Mouse (Mus musculus) heart, embryonic 14.5 days (tissue): Measurements from ENCODE around the gene Mgrn1. TPM values are rescaled to one million over a fixed set of nuclear protein-coding genes. Genes with fewer than 3 reads are reported as not detected.
A peak's percentile ranks its signal among the peaks of the same experiment; 100 is the strongest.

Source experiments
- ATAC-seq: fragments of 200-750 bp; cut with Nextera tagmentation; 2 replicates; pipeline ENCODE4 v1.8.0; 2017; ENCODE audit warnings: low read depth, moderate TSS enrichment; ENCODE audit not compliant: insufficient number of reproducible peaks, insufficient read depth, low FRiP score
- H3K27ac ChIP-seq, 2 experiments: fragments of 200-500 bp in 1 of 2; fragments of 300-500 bp in 1 of 2; sonication (generic) in 1 of 2; replicated peaks in 1 of 2; 2 replicates each; pipeline ENCODE4 v1.5.1; 2012 to 2014; ENCODE audit warnings: low read depth in 2 of 2, low read length in 2 of 2, control low read depth in 1 of 2, mild to moderate bottlenecking in 1 of 2, mixed read lengths in 1 of 2; ENCODE audit not compliant: control insufficient read depth in 1 of 2, insufficient read depth in 1 of 2
- H3K27me3 ChIP-seq: fragments of 300-500 bp; sonication (generic); 2 replicates; pipeline ENCODE4 v1.6.1; 2014; ENCODE audit warnings: mild to moderate bottlenecking, low read length, control low read depth; ENCODE audit not compliant: control insufficient read depth, insufficient read depth
- H3K36me3 ChIP-seq: fragments of 300-500 bp; sonication (generic); 2 replicates; pipeline ENCODE4 v1.6.1; 2014; ENCODE audit warnings: mild to moderate bottlenecking, control low read depth, low read length, mixed read lengths; ENCODE audit not compliant: control insufficient read depth, insufficient read depth
- H3K4me1 ChIP-seq, 2 experiments: fragments of 200-500 bp in 1 of 2; fragments of 300-500 bp in 1 of 2; sonication (generic) in 1 of 2; 2 replicates each; pipeline ENCODE4 v1.6.1; 2012 to 2014; ENCODE audit warnings: low read length in 2 of 2, control low read depth in 1 of 2, mixed read lengths in 1 of 2; ENCODE audit not compliant: control insufficient read depth in 2 of 2, insufficient read depth in 2 of 2
- H3K4me2 ChIP-seq: fragments of 300-500 bp; sonication (generic); 2 replicates; pipeline ENCODE4 v1.6.1; 2014; ENCODE audit warnings: mild to moderate bottlenecking, low read length
- H3K4me3 ChIP-seq, 2 experiments: fragments of 200-500 bp in 1 of 2; fragments of 300-500 bp in 1 of 2; sonication (generic) in 1 of 2; 2 replicates each; pipeline ENCODE4 v1.5.1; 2012 to 2014; ENCODE audit warnings: low read length in 2 of 2, mild to moderate bottlenecking in 2 of 2, control low read depth in 1 of 2, low read depth in 1 of 2, moderate library complexity in 1 of 2; ENCODE audit not compliant: control insufficient read depth in 1 of 2, insufficient read depth in 1 of 2
- H3K9ac ChIP-seq: fragments of 300-500 bp; sonication (generic); 2 replicates; pipeline ENCODE4 v1.6.1; 2014; ENCODE audit warnings: mild to moderate bottlenecking, low read length
- H3K9me3 ChIP-seq: fragments of 300-500 bp; sonication (generic); 2 replicates; pipeline ENCODE4 v1.6.1; 2016; ENCODE audit warnings: low read length, control low read depth; ENCODE audit not compliant: control insufficient read depth
- WGBS: fragments of 180-500 bp; shearing (Covaris S2); extraction: QIAGEN DNeasy Blood & Tissue Kit; methylation state at CpG from one replicate; pipeline ENCODE4 v1.1.7; 2014; 5-methylcytosine and 5-hydroxymethylcytosine counted together
- polyA plus RNA-seq: library from polyadenylated mRNA; unstranded; fragments of >200 nt; fragmentation: Nextera tagmentation; extraction: Ambion mirVana; gene quantifications from 2 replicates; pipeline ENCODE4 v1.2.1, GENCODE M21; 2014

Gene Mgrn1
- polyA plus RNA-seq, 1 experiment from 2014 or later = 115 TPM

DNA sequence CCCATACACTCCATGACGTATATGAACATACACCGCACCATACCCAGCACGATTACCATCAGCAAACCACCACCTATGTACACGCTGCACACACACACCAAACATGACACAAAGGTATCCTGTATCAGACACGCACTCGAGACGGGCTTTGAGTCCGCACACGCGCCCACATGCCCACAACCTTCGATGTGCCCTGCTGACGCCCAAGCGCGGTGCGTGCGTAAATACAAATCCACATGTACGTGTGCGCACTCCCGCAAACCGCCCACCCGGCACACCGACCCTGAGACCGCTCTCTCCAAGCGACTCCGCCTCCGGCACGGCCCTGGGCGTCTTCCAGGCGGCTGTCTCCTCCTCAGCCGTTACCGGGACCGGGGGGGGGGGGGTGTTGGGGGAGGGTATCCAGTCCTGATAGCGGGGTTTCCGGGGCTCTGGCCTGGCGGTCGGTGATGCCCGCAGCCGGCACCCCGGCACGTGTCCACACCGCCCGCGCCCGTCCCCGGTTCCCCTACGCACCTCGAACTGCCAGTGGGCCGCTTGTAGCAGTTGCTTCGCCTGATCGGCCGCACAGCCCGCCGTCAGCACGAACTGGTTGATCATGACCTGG lies 6.8 kb upstream of the Mgrn1 start:
- peak overlapping the region; percentile 94 for H3K9ac ChIP-seq
- peak; percentile 5; the same call in 1 of the 2 replicates for ATAC-seq
- peak overlapping the region; percentile 91 to 97 for H3K4me3 ChIP-seq
- H3K27me3 ChIP-seq = no peaks in the 10 kb centered on the region
- under 1% methylated on average over 52 of the region's 54 CpGs for WGBS
- H3K27ac ChIP-seq = peak overlapping the region; percentile 99 to 100
- H3K9me3 ChIP-seq = no peaks in the 10 kb centered on the region
- H3K36me3 ChIP-seq = peaks cover 18% of the 10 kb centered on the region
- H3K4me2 ChIP-seq = peak overlapping the region; percentile 76
- H3K4me1 ChIP-seq = peaks cover 17 to 43% of the 10 kb centered on the region in 2 experiments

DNA sequence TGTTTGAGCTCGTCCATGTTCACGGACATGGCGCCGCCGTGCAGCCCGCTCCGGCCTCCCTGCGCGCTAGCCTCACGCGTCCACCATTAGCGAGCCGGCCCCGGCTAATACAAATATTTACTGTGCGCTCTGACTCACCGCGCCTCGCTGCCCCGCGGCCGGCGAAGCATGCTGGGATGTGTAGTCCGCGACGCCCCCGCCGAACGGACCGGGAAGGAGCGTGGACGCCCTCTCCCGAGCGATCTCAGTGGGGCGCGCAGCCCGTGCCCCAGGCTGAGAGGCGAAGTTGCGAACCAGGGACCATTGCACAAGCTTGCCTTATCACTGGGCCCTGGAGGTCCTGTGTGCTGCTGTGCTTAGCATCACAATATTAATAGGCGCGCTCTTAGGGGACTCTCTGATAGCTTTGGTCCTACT lies 6.3 kb upstream of the Mgrn1 start:
- Histone ChIP-seq H3K36me3 (peaks cover 13% of the 10 kb centered on the region), H3K4me2 (peak overlapping the region; percentile 76), H3K9me3 (no peaks in the 10 kb centered on the region), H3K4me1 (peaks cover 17 to 43% of the 10 kb centered on the region in 2 experiments), H3K27ac (peak overlapping the region; percentile 99 to 100), H3K27me3 (no peaks in the 10 kb centered on the region), H3K9ac (peak overlapping the region; percentile 94), H3K4me3 (peak overlapping the region; percentile 91 to 97)
- under 1% methylated on average over 40 of the region's 40 CpGs for WGBS
- ATAC-seq = peak; percentile 70

DNA sequence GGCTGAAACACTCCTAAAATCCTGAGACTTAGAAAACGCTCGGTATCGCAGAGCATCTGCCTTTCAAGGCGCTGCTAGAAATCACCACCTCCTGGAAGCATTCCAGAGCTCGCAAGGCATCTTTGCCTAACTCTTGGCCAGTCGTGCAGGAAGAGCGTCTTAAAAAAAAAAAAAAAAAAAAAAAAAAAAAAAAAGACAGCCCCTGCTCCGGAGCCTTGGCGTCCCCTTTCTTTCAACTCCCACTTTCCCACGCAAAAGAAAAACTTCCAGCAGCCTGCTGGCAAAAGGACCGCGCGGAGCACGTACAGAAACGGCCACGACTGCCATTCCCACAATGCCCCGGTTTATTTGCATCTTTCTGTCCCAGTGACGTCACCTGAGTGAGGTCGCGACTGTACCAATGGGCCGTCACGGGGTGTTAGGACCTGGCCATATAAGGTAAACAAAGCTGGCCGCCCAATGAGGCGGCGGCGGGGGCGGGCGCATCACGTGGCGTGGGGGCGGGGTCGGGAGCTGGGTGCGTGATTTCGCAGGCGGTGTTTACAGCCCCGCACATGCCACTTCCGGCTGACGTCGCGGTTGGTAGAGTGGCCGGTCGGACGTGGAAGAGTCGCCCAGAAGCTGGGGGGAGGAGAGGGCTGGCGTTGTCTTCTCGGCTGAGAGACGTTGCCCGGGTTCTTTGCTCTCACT lies 5.8 kb upstream of the Mgrn1 start, which contains the start of gene Ubald1:
TSS of gene Ubald1 (minus strand) at position 180 of the 690 bp plus-strand sequence.
- Histone ChIP-seq H3K4me3 (peak within 1 kb of the TSS; percentile 91 to 97), H3K36me3 (peaks cover 7% of the 10 kb centered on the region), H3K4me1 (peaks cover 17 to 41% of the 10 kb centered on the region in 2 experiments), H3K27ac (peak within 1 kb of the TSS; percentile 99 to 100), H3K4me2 (peak within 1 kb of the TSS; percentile 92), H3K27me3 (no peaks in the 10 kb centered on the region), H3K9ac (peak within 1 kb of the TSS; percentile 96), H3K9me3 (no peaks in the 10 kb centered on the region)
- WGBS = under 1% methylated on average over 48 of the region's 48 CpGs
- peak; percentile 88 for ATAC-seq

DNA sequence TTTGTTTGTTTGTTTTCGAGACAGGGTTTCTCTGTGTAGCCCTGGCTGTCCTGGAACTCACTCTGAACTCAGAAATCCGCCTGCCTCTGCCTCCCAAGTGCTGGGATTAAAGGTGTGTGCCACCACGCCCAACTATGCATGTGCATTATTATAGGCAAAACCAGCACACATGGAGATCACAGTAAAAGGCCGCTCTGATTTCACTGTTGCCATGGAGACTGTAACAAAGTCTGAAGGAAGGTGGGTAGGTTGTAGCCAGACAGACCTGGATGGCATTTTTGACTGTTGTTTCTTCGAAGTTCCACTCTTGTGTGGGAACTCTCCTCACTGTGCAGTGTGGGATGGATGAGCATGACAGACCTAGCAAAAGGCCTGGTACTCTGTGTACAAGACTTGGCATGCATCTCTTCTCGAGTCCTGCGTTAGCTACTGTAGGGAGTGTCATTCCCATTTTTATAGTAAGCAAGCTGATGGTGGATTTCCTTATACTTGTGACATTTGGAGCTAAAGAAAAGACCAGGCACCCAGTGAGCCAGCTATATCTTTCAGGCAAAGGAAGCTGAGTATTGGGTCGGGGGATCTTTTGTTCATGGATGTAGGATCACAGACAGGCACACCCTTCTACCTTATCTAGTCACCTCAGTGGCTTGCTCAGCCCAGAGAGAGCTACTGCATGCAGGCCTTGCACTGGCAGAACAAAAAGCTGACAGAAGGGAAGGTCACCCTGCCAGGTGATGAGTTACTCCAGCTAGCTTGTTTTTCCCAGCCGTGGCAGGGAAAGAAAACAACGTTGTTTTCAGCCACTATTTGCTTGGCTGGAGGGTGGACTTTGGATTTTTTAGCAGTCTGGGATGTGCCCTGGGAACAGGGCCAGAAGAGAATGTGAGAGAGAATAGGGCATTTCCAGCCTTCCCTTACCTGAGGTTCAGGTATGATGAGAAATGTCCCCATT lies 4.4 kb upstream of the Mgrn1 start:
- Histone ChIP-seq H3K36me3 (no peaks in the 10 kb centered on the region; the same call in 1 of the 2 replicates), H3K4me3 (peak overlapping the region; percentile 91 to 92; a peak in 3 of 4 replicates), H3K4me1 (peaks cover 7 to 30% of the 10 kb centered on the region in 2 experiments), H3K27ac (peak overlapping the region; percentile 98 to 99; a peak in 3 of 4 replicates), H3K9ac (peak overlapping the region; percentile 96), H3K9me3 (no peaks in the 10 kb centered on the region), H3K4me2 (peak overlapping the region; percentile 92), H3K27me3 (no peaks in the 10 kb centered on the region)
- no peak for ATAC-seq
- 77% methylated on average over 10 of the region's 10 CpGs for WGBS

DNA sequence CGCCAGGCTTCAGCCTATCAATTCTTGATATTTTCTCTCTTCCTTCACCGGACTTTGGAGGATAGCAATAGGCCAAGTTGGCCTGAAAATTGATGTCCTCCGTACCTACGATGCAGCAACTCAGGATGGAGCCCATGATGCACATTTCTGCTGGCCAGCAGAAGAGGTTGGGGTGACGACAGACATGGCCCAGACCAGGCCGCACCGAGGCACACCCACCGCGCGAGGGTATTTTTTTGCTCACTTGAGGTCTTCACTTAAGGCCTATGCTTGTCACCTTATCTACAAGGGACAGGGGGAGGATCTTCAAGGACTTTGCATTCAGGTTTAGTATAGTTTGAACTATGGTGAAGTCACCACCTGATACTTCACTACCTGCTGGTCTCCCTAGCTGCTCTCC lies 1.1 kb upstream of the Mgrn1 start:
- Histone ChIP-seq H3K27me3 (no peaks in the 10 kb centered on the region), H3K9me3 (no peaks in the 10 kb centered on the region), H3K9ac (no peak overlapping the region), H3K4me1 (peaks cover 9 to 37% of the 10 kb centered on the region in 2 experiments), H3K4me2 (peak overlapping the region; percentile 74; the same call in 1 of the 2 replicates), H3K36me3 (no peaks in the 10 kb centered on the region), H3K4me3 (no peak overlapping the region), H3K27ac (no peak overlapping the region; a peak in 1 of 4 replicates)
- ATAC-seq = no peak
- WGBS = 58% methylated on average over 10 of the region's 10 CpGs

DNA sequence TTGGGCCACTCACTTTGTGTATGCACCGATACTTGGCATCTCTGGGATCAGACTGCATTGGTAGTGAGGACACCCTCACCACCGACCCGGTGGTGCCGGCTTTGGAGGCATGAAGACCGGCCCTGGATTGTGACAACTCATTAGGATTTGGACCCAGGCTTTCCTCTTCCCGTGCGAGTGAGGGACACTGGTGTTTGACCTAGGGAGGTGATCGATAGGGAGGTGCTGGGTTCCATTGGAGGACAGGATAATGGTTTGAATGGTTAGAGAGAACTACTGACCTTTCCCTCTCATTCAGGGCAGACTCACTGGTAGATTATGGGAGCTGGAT lies 606 bp downstream of the Mgrn1 start:
- Histone ChIP-seq H3K9ac (peak overlapping the region; percentile 98), H3K9me3 (no peaks in the 10 kb centered on the region), H3K36me3 (no peaks in the 10 kb centered on the region), H3K4me3 (peak overlapping the region; percentile 80 to 84), H3K4me1 (peaks cover 12 to 49% of the 10 kb centered on the region in 2 experiments), H3K27ac (peak overlapping the region; percentile 83 to 90), H3K4me2 (peak overlapping the region; percentile 74), H3K27me3 (no peaks in the 10 kb centered on the region)
- ATAC-seq = no peak
- 0% methylated on average over 8 of the region's 8 CpGs for WGBS

DNA sequence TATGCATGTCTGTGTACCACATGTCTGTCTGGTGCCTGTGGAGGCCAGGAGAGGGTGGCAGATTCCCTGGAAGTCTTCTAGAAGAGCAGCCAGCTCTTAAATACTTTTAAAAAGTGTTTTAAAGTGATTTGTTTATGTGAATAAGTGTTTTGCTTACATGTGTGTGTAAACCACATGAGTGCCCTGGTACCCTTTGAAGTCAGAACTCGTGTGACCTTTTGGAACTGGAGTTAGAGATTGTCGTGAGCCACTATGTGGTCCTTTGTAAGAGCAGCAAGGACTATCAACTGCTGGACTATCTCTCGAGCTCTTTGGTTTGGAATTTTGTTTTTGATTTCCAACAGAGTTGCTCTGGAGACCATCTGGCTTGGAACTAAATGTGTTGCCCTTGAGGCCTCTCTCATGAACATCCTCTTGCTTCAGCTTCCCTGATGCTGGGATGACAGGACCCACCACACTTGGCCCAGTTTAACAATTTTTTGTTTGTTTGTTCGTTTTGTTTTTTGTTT lies 4.2 kb downstream of the Mgrn1 start:
- no peak overlapping the region for H3K4me3 ChIP-seq
- no peaks in the 10 kb centered on the region for H3K9me3 ChIP-seq
- H3K9ac ChIP-seq = peak overlapping the region; percentile 44; the same call in 1 of the 2 replicates
- H3K27me3 ChIP-seq = no peaks in the 10 kb centered on the region
- no peak for ATAC-seq
- H3K36me3 ChIP-seq = 0 out of 2 replicates have a peak, but pooled peaks cover 2% of the 10 kb centered on the region
- peak overlapping the region; percentile 41 for H3K4me2 ChIP-seq
- peak overlapping the region; percentile 20 to 85 for H3K27ac ChIP-seq
- 17% methylated on average over 4 of the region's 4 CpGs for WGBS
- peaks cover 14 to 46% of the 10 kb centered on the region in 2 experiments for H3K4me1 ChIP-seq
